Mouse (Mus musculus) olfactory bulb, adult 2 months (tissue): ENCODE measurements around the gene Bach2. TPM values are rescaled to one million over a fixed set of nuclear protein-coding genes. Genes with fewer than 3 reads are reported as not detected.

Experiments
- H3K27ac ChIP-seq: fragments of 200-500 bp; 2 replicates; pipeline ENCODE4 v1.5.1; 2012; ENCODE audit warnings: low read depth, low read length; ENCODE audit not compliant: insufficient read depth
- H3K4me1 ChIP-seq: fragments of 200-500 bp; 2 replicates; pipeline ENCODE4 v1.6.1; 2012; ENCODE audit warnings: low read length; ENCODE audit not compliant: control insufficient read depth, insufficient read depth
- H3K4me3 ChIP-seq: fragments of 200-500 bp; 2 replicates; pipeline ENCODE4 v1.5.1; 2012; ENCODE audit warnings: mild to moderate bottlenecking, low read depth, low read length, moderate library complexity; ENCODE audit not compliant: insufficient read depth
- CTCF ChIP-seq: fragments of 200-500 bp; IDR thresholded peaks from 2 replicates; pipeline ENCODE4 v1.5.1; 2012; ENCODE audit warnings: low read depth, mild to moderate bottlenecking, low read length, moderate library complexity; ENCODE audit not compliant: insufficient read depth
- POLR2A ChIP-seq: fragments of 200-500 bp; IDR thresholded peaks from 2 replicates; pipeline ENCODE4 v1.6.1; 2012; ENCODE audit warnings: mild to moderate bottlenecking, low read depth, low read length, moderate library complexity; ENCODE audit not compliant: insufficient read depth
- WGBS: fragments of 180-500 bp; shearing (Covaris S2); methylation state at CpG from one replicate; pipeline ENCODE4 v1.1.7; 2018; 5-methylcytosine and 5-hydroxymethylcytosine counted together
- polyA plus RNA-seq: library from polyadenylated mRNA; stranded (reverse); fragments of >200 nt; gene quantifications from 2 replicates; pipeline ENCODE4 v1.2.4, GENCODE M21; 2012; ENCODE audit warnings: low replicate concordance; ENCODE audit not compliant: missing spikeins, insufficient read depth, insufficient read length

Bach2 gene
- polyA plus RNA-seq, 1 experiment = not detected

- no peak overlapping the region for H3K27ac ChIP-seq
- no peak for TF ChIP-seq CTCF
- no peak for TF ChIP-seq POLR2A
- WGBS = 59% methylated on average over 6 of the region's 6 CpGs
- no peak overlapping the region for H3K4me3 ChIP-seq
- peaks cover 22% of the 10 kb centered on the region for H3K4me1 ChIP-seq
Observed at GRCm38 (mm10) chr4:32560246-32560645, 321.6 kb downstream of the Bach2 start.

GRCm38 (mm10) chr4:32560724-32561554 lies 322.3 kb downstream of the Bach2 start:
- H3K27ac ChIP-seq = peak overlapping the region; percentile 69
- TF ChIP-seq CTCF = no peak
- TF ChIP-seq POLR2A = no peak
- 47% methylated on average over 8 of the region's 8 CpGs for WGBS
- H3K4me1 ChIP-seq = peaks cover 22% of the 10 kb centered on the region
- no peak overlapping the region for H3K4me3 ChIP-seq

- 49% methylated on average over 12 of the region's 12 CpGs for WGBS
- TF ChIP-seq CTCF (0 out of 2 replicates have a peak, but pooled peaks have one; percentile 28), POLR2A (no peak)
- Histone ChIP-seq H3K4me3 (no peak overlapping the region), H3K27ac (peak overlapping the region; percentile 69), H3K4me1 (peaks cover 22% of the 10 kb centered on the region)
Observed at GRCm38 (mm10) chr4:32561555-32562095, 323.0 kb downstream of the Bach2 start.

GRCm38 (mm10) chr4:32562319-32563115 lies 323.9 kb downstream of the Bach2 start:
- WGBS = 90% methylated on average over 35 of the region's 35 CpGs
- no peak overlapping the region for H3K27ac ChIP-seq
- H3K4me3 ChIP-seq = no peak overlapping the region
- peaks cover 22% of the 10 kb centered on the region for H3K4me1 ChIP-seq
- TF ChIP-seq CTCF (no peak), POLR2A (no peak)

GRCm38 (mm10) chr4:32564416-32564815 lies 325.8 kb downstream of the Bach2 start:
- H3K27ac ChIP-seq = no peak overlapping the region
- TF ChIP-seq POLR2A = no peak
- no peak for TF ChIP-seq CTCF
- H3K4me3 ChIP-seq = no peak overlapping the region
- WGBS = 95% methylated on average over 7 of the region's 7 CpGs
- peaks cover 22% of the 10 kb centered on the region for H3K4me1 ChIP-seq

GRCm38 (mm10) chr4:32564918-32565317 lies 326.3 kb downstream of the Bach2 start:
- Histone ChIP-seq H3K4me3 (no peak overlapping the region), H3K27ac (no peak overlapping the region), H3K4me1 (peaks cover 22% of the 10 kb centered on the region)
- TF ChIP-seq CTCF (no peak), POLR2A (no peak)
- 92% methylated on average over 8 of the region's 8 CpGs for WGBS

GRCm38 (mm10) chr4:32569054-32569453 lies 330.4 kb downstream of the Bach2 start:
- 70% methylated on average over 4 of the region's 4 CpGs for WGBS
- H3K4me1 ChIP-seq = peaks cover 7% of the 10 kb centered on the region
- no peak overlapping the region; the same call in 1 of the 2 replicates for H3K27ac ChIP-seq
- no peak overlapping the region for H3K4me3 ChIP-seq
- no peak for TF ChIP-seq CTCF
- no peak for TF ChIP-seq POLR2A

GRCm38 (mm10) chr4:32569995-32570938 lies 331.7 kb downstream of the Bach2 start:
- no peak for TF ChIP-seq POLR2A
- TF ChIP-seq CTCF = no peak
- Histone ChIP-seq H3K27ac (no peak overlapping the region), H3K4me3 (no peak overlapping the region), H3K4me1 (peaks cover 7% of the 10 kb centered on the region)
- 56% methylated on average over 17 of the region's 17 CpGs for whole genome bisulfite sequencing
